Mouse (Mus musculus): ENCODE data around the gene Pcnp.
A peak's percentile ranks its signal among the peaks of the same experiment; 100 is the strongest.

Pcnp gene

GRCm38 (mm10) chr16:56036501-56036900 lies 7.0 kb upstream of the Pcnp start:
- no peak for DNase-seq (ENCODE audit: low read depth)

GRCm38 (mm10) chr16:56034566-56034965 lies 5.0 kb upstream of the Pcnp start:
- no peak for DNase-seq (ENCODE audit: low read depth)

- DNase-seq (ENCODE audit: low read depth): no peak
These were observed 602 bp downstream of the Pcnp start for GRCm38 (mm10) chr16:56028722-56029551.

GRCm38 (mm10) chr16:56027854-56028629 lies 1.5 kb downstream of the Pcnp start:
- DNase-seq (ENCODE audit: low read depth): no peak

GRCm38 (mm10) chr16:56019660-56020059 lies 9.9 kb downstream of the Pcnp start:
- DNase-seq (ENCODE audit: low read depth): no peak

- DNase-seq (ENCODE audit: low read depth): no peak
These were observed 15.5 kb downstream of the Pcnp start for GRCm38 (mm10) chr16:56014076-56014475.

- no peak for DNase-seq (ENCODE audit: low read depth)
These were observed 16.5 kb downstream of the Pcnp start for GRCm38 (mm10) chr16:56012789-56013743.

- no peak for DNase-seq (ENCODE audit: low read depth)
These were observed 20.7 kb downstream of the Pcnp start for GRCm38 (mm10) chr16:56008862-56009261.

GRCm38 (mm10) chr16:56006798-56007197 lies 22.7 kb downstream of the Pcnp start:
- no peak for DNase-seq (ENCODE audit: low read depth)

- no peak for DNase-seq (ENCODE audit: low read depth)
These were observed 35.3 kb downstream of the Pcnp start for GRCm38 (mm10) chr16:55994235-55994634.

- DNase-seq (ENCODE audit: low read depth): no peak
These were observed 39.2 kb downstream of the Pcnp start for GRCm38 (mm10) chr16:55990311-55990710.

- no peak for DNase-seq (ENCODE audit: low read depth)
These were observed 43.5 kb downstream of the Pcnp start for GRCm38 (mm10) chr16:55986001-55986400.

- peak; percentile 82 for DNase-seq (ENCODE audit: low read depth)
These were observed 54.6 kb downstream of the Pcnp start for GRCm38 (mm10) chr16:55974903-55975285.

GRCm38 (mm10) chr16:55974256-55974902 lies 55.2 kb downstream of the Pcnp start:
- no peak for DNase-seq (ENCODE audit: low read depth)

- peak; percentile 94 for DNase-seq (ENCODE audit: low read depth)
These were observed 55.9 kb downstream of the Pcnp start, which contains the start of gene Zbtb11 for GRCm38 (mm10) chr16:55973431-55974255. TSS of gene Zbtb11 (plus strand) at chr16:55973883.

GRCm38 (mm10) chr16:55972626-55973201 lies 56.8 kb downstream of the Pcnp start:
- no peak for DNase-seq (ENCODE audit: low read depth)

GRCm38 (mm10) chr16:55971735-55972615 lies 57.6 kb downstream of the Pcnp start:
- no peak for DNase-seq (ENCODE audit: low read depth)

GRCm38 (mm10) chr16:55970416-55970815 lies 59.1 kb downstream of the Pcnp start:
- no peak for DNase-seq (ENCODE audit: low read depth)

GRCm38 (mm10) chr16:55969147-55969546 lies 60.4 kb downstream of the Pcnp start:
- no peak for DNase-seq (ENCODE audit: low read depth)

Data from fibroblast of lung, adult 2 months (primary cell).